Mouse (Mus musculus) lung, postnatal 4 days (tissue): Measurements from ENCODE around the gene Tas2r125.
"Not testable (repeated sequence)": the region's sequence is repeated elsewhere in the genome, so short reads cannot be mapped to it uniquely, and the experiment has no call there.

Experiments
- DNase-seq, 2 experiments: peaks; one replicate each; pipeline ENCODE4 v3.0.0; 2021

Gene Tas2r125

DNA sequence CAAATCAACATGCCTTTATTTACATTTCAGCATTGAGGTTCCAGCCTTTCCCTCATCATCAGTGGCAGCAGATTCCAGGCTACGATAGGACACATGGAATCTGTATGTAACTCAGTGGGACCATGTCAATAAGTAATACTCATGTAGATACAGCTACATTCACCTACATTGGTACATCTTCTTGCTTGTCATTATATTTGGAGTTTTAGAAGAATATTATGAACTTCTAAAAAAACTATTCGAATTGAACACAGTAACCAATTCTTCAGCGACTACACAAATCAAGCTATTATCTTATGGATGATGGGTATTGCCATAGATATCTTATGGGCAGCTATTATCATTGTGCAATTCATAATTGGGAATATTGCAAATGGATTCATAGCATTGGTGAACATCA is at the start of gene Tas2r125:
Gene Tas2r125, plus strand, starts transcription at position 301 of the 400 bp plus-strand sequence.
- DNase-seq, result no peak

DNA sequence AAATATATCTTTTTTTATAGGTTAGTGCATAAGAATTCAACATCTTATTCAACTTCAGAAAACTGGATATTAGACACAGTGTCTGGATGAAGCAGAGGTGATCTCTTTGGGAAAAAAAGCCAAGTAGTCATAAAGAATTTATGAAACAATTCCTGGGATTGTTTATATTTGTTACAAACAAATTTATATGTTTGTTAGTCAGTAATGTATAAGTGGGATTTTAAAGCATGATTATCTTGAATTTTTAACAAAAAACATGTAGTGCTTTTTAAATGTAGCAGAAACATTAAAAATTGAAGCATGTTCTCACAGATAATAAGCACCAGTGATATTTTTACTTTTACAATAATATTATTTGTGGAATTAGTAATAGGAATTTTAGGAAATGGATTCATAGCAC is 41.7 kb upstream of the Tas2r125 start, which contains the start of gene Tas2r110:
Gene Tas2r110, plus strand, starts transcription at position 301 of the 400 bp plus-strand sequence.
- no peak for DNase-seq

DNA sequence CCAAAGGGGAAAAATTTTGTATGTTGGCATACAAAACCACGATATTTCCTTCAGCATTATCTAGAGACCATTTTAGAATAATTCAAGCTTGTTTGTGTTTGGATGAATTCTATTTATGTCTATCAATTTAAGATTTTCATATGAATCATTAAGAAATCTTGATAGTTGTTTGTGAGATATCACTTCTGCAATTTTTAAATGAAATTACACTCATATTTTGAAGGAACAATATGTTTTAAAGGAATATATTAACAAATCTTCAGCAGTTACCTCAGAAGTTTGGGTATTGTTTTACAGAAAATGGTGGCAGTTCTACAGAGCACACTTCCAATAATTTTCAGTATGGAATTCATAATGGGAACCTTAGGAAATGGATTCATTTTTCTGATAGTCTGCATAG is 16.7 kb upstream of the Tas2r125 start, which contains the start of gene Tas2r113:
Gene Tas2r113, plus strand, starts transcription at position 301 of the 400 bp plus-strand sequence.
- no peak for DNase-seq

DNA sequence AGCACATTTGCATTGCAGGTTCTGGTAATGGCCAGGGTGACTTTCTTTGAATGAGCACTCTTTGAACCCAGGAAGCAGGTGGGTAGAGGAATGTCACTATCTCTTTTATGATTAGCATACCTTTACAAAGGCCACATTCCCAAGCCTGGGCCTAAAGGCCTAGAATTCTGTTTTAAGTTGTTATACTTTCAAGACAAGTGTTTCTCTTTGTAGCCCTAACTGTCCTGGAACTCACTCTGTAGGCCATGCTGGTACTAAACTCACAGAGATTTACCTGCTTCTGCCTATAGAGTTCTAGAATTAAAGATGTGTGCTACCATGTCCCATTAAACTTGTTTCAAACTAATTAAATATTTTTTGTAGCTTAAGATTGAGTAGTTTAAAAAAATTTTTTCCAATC is 31.9 kb downstream of the Tas2r125 start:
- not testable (repeated sequence) for DNase-seq

DNA sequence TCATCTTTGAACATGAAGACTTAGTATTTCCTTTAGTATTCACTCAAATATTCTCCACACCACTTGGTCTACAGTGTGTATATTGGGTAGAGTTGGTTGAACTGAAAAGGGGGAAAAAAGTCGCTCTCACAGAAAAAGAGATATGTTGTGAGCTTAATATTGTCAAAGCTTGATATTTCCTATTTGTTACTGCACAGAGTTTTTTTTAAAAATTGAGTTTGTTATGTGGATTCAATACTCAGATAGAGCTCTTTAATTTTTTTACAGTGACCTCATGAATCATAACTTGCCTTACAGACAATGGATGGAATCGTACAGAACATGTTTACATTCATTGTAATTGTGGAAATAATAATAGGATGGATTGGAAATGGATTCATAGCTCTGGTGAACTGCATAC is 41.4 kb downstream of the Tas2r125 start, which contains the start of gene Tas2r129:
Gene Tas2r129, plus strand, starts transcription at position 301 of the 400 bp plus-strand sequence.
- DNase-seq, result no peak

DNA sequence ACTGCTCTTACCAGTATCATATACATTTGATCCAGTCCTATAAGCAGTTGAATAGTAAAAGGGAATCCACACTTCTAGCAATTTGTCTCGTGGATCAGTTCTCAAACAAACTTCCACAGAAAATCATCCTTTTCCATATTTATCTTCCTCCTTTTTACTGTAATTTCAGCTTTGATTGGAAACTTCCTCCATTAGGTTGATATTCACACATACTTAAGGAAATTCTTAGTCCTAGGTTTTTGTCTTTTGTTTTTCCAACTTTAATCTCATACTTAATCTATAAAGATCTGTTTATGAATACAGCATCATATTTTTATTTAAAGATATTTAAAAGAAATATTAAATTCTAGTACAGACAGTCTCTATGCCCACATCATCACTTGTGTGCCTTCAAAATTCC is 48.4 kb downstream of the Tas2r125 start, which contains the start of gene Tas2r131:
Gene Tas2r131, minus strand, starts transcription at position 101 of the 400 bp plus-strand sequence.
- DNase-seq, result no peak
